Mouse (Mus musculus): ENCODE measurements at regions not wholly inside any gene's neighbourhood (a gene's known extent, or its start where the extent isn't known, plus 50 kb on each side); places are given as distances from the start of the nearest gene placed in this dataset.

DNA sequence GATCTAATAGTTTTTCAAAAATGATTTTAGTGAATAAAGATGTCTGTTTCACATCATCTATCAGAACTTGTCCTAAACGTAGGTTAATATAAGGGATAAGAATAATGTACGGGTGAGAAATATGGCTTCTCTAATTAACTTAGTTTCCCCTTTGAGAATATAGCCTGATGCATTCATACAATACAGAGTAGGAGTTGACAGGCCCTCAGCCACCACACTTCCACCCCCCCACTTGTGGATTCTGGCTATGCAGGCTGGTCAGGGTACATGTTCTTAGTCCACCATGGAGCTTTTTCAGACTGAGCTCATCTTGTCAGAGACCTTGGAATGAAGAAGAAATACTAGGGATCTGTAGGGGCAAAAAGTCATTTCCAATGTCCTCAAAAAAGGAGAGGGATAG lies 80.1 kb downstream of the Anxa1 start:
- no peaks in the 10 kb centered on the region for H3K36me3 ChIP-seq (replicated peaks; ENCODE audit: control insufficient read depth, insufficient read depth)
- H3K4me3 ChIP-seq (replicated peaks; ENCODE audit: low read length) = no peak overlapping the region
- H3K27me3 ChIP-seq (ENCODE audit: control insufficient read depth, insufficient read depth, low read length) = no peaks in the 10 kb centered on the region
- no peak overlapping the region for H3K9ac ChIP-seq
- WGBS = 88% methylated on average over 2 of the region's 2 CpGs
- H3K9me3 ChIP-seq (ENCODE audit: control insufficient read depth, low read length) = no peaks in the 10 kb centered on the region
- no peak overlapping the region for H3K4me2 ChIP-seq (replicated peaks)
- ATAC-seq (ENCODE audit: low FRiP score) (no peak), DNase-seq (ENCODE audit: low spot score) (no peak)
- H3K4me1 ChIP-seq (replicated peaks; ENCODE audit: control insufficient read depth, insufficient read depth, low read length) = no peaks in the 10 kb centered on the region
- H3K27ac ChIP-seq = no peak overlapping the region

GRCm38 (mm10) chr19:20300066-20300651 lies 90.6 kb downstream of the Anxa1 start:
- 19% methylated on average over 2 of the region's 2 CpGs for WGBS
- no peaks in the 10 kb centered on the region for H3K9me3 ChIP-seq (ENCODE audit: control insufficient read depth, low read length)
- no peak overlapping the region for H3K4me3 ChIP-seq (replicated peaks; ENCODE audit: low read length)
- ATAC-seq (ENCODE audit: low FRiP score) (no peak), DNase-seq (ENCODE audit: low spot score) (no peak)
- H3K9ac ChIP-seq = no peak overlapping the region
- no peak overlapping the region for H3K27ac ChIP-seq
- H3K4me2 ChIP-seq (replicated peaks) = no peak overlapping the region
- no peaks in the 10 kb centered on the region for H3K27me3 ChIP-seq (ENCODE audit: control insufficient read depth, insufficient read depth, low read length)
- no peaks in the 10 kb centered on the region for H3K4me1 ChIP-seq (replicated peaks; ENCODE audit: control insufficient read depth, insufficient read depth, low read length)
- H3K36me3 ChIP-seq (replicated peaks; ENCODE audit: control insufficient read depth, insufficient read depth) = no peaks in the 10 kb centered on the region

GRCm38 (mm10) chr19:20298431-20298830 lies 92.3 kb downstream of the Anxa1 start:
- no peak overlapping the region for H3K4me2 ChIP-seq (replicated peaks)
- H3K9ac ChIP-seq = no peak overlapping the region
- no peak overlapping the region for H3K27ac ChIP-seq
- H3K4me3 ChIP-seq (replicated peaks; ENCODE audit: low read length) = no peak overlapping the region
- H3K4me1 ChIP-seq (replicated peaks; ENCODE audit: control insufficient read depth, insufficient read depth, low read length) = no peaks in the 10 kb centered on the region
- H3K36me3 ChIP-seq (replicated peaks; ENCODE audit: control insufficient read depth, insufficient read depth) = no peaks in the 10 kb centered on the region
- 88% methylated on average over 2 of the region's 2 CpGs for WGBS
- ATAC-seq (ENCODE audit: low FRiP score) (no peak), DNase-seq (ENCODE audit: low spot score) (no peak)
- no peaks in the 10 kb centered on the region for H3K27me3 ChIP-seq (ENCODE audit: control insufficient read depth, insufficient read depth, low read length)
- no peaks in the 10 kb centered on the region for H3K9me3 ChIP-seq (ENCODE audit: control insufficient read depth, low read length)

- no peak overlapping the region for H3K27ac ChIP-seq
- H3K27me3 ChIP-seq (ENCODE audit: control insufficient read depth, insufficient read depth, low read length) = no peaks in the 10 kb centered on the region
- H3K4me3 ChIP-seq (replicated peaks; ENCODE audit: low read length) = no peak overlapping the region
- H3K9ac ChIP-seq = no peak overlapping the region
- no peaks in the 10 kb centered on the region for H3K36me3 ChIP-seq (replicated peaks; ENCODE audit: control insufficient read depth, insufficient read depth)
- no peak for ATAC-seq (ENCODE audit: low FRiP score)
- no peaks in the 10 kb centered on the region for H3K4me1 ChIP-seq (replicated peaks; ENCODE audit: control insufficient read depth, insufficient read depth, low read length)
- H3K4me2 ChIP-seq (replicated peaks) = no peak overlapping the region
- no peak for DNase-seq (ENCODE audit: low spot score)
- no peaks in the 10 kb centered on the region for H3K9me3 ChIP-seq (ENCODE audit: control insufficient read depth, low read length)
- 82% methylated on average over 4 of the region's 4 CpGs for WGBS
These were observed 105.6 kb downstream of the Anxa1 start for GRCm38 (mm10) chr19:20285188-20285587.

GRCm38 (mm10) chr19:20283105-20283504 lies 107.6 kb downstream of the Anxa1 start:
- H3K27ac ChIP-seq = no peak overlapping the region
- H3K4me2 ChIP-seq (replicated peaks) = no peak overlapping the region
- no peaks in the 10 kb centered on the region for H3K27me3 ChIP-seq (ENCODE audit: control insufficient read depth, insufficient read depth, low read length)
- no peaks in the 10 kb centered on the region for H3K36me3 ChIP-seq (replicated peaks; ENCODE audit: control insufficient read depth, insufficient read depth)
- ATAC-seq (ENCODE audit: low FRiP score) (no peak), DNase-seq (ENCODE audit: low spot score) (no peak)
- no peak overlapping the region for H3K4me3 ChIP-seq (replicated peaks; ENCODE audit: low read length)
- no peaks in the 10 kb centered on the region for H3K9me3 ChIP-seq (ENCODE audit: control insufficient read depth, low read length)
- H3K9ac ChIP-seq = no peak overlapping the region
- 91% methylated on average over 2 of the region's 2 CpGs for WGBS
- H3K4me1 ChIP-seq (replicated peaks; ENCODE audit: control insufficient read depth, insufficient read depth, low read length) = no peaks in the 10 kb centered on the region

DNA sequence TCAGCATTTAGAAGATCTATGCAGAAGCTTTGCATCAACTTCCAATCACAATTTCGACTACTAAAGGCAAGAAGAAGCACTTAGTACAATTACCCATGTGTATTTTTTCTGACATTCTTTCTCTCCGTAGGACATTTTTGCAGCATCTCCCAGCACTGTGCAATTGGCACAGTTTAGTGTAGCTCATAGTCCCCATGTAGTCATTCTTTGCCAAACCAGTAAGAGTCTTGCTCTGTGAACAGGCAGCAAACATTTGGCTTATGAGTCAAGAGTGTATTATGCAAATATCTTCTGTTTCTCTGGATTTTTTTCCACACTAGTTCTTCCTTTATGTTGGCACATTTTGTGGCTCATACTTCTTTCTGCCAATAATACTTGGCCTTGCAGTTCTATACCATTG lies 129.2 kb downstream of the Anxa1 start:
- H3K4me1 ChIP-seq (replicated peaks; ENCODE audit: control insufficient read depth, insufficient read depth, low read length) = no peaks in the 10 kb centered on the region
- no peak for ATAC-seq (ENCODE audit: low FRiP score)
- H3K9me3 ChIP-seq (ENCODE audit: control insufficient read depth, low read length) = no peaks in the 10 kb centered on the region
- no peak overlapping the region for H3K9ac ChIP-seq
- H3K4me3 ChIP-seq (replicated peaks; ENCODE audit: low read length) = no peak overlapping the region
- no peaks in the 10 kb centered on the region for H3K36me3 ChIP-seq (replicated peaks; ENCODE audit: control insufficient read depth, insufficient read depth)
- H3K4me2 ChIP-seq (replicated peaks) = no peak overlapping the region
- H3K27ac ChIP-seq = no peak overlapping the region
- 83% methylated on average over 2 of the region's 2 CpGs for WGBS
- no peak for DNase-seq (ENCODE audit: low spot score)
- H3K27me3 ChIP-seq (ENCODE audit: control insufficient read depth, insufficient read depth, low read length) = no peaks in the 10 kb centered on the region

GRCm38 (mm10) chr19:20252151-20252550 lies 138.6 kb downstream of the Anxa1 start:
- Histone ChIP-seq H3K9me3 (ENCODE audit: control insufficient read depth, low read length) (no peaks in the 10 kb centered on the region), H3K27me3 (ENCODE audit: control insufficient read depth, insufficient read depth, low read length) (no peaks in the 10 kb centered on the region), H3K4me2 (replicated peaks) (no peak overlapping the region), H3K4me1 (replicated peaks; ENCODE audit: control insufficient read depth, insufficient read depth, low read length) (no peaks in the 10 kb centered on the region), H3K9ac (no peak overlapping the region), H3K36me3 (replicated peaks; ENCODE audit: control insufficient read depth, insufficient read depth) (no peaks in the 10 kb centered on the region), H3K27ac (no peak overlapping the region), H3K4me3 (replicated peaks; ENCODE audit: low read length) (no peak overlapping the region)
- no peak for DNase-seq (ENCODE audit: low spot score)
- no peak for ATAC-seq (ENCODE audit: low FRiP score)
- WGBS = 96% methylated on average over 2 of the region's 2 CpGs

- WGBS = 50% methylated on average over 1 of the region's 1 CpGs
- DNase-seq (ENCODE audit: low spot score) (peak; percentile 52), ATAC-seq (ENCODE audit: low FRiP score) (peak; percentile 76; the same call in 1 of the 2 replicates)
- no peak overlapping the region for H3K4me3 ChIP-seq (replicated peaks; ENCODE audit: low read length)
- H3K4me1 ChIP-seq (replicated peaks; ENCODE audit: control insufficient read depth, insufficient read depth, low read length) = no peaks in the 10 kb centered on the region
- H3K4me2 ChIP-seq (replicated peaks) = no peak overlapping the region
- H3K27ac ChIP-seq = no peak overlapping the region
- no peaks in the 10 kb centered on the region for H3K9me3 ChIP-seq (ENCODE audit: control insufficient read depth, low read length)
- H3K9ac ChIP-seq = no peak overlapping the region
- H3K27me3 ChIP-seq (ENCODE audit: control insufficient read depth, insufficient read depth, low read length) = no peaks in the 10 kb centered on the region
- H3K36me3 ChIP-seq (replicated peaks; ENCODE audit: control insufficient read depth, insufficient read depth) = no peaks in the 10 kb centered on the region
These were observed 146.9 kb downstream of the Anxa1 start for GRCm38 (mm10) chr19:20243817-20244216.

GRCm38 (mm10) chr19:20241266-20241665 lies 149.5 kb downstream of the Anxa1 start:
- 78% methylated on average over 6 of the region's 6 CpGs for WGBS
- Histone ChIP-seq H3K9ac (no peak overlapping the region), H3K27ac (no peak overlapping the region), H3K4me3 (replicated peaks; ENCODE audit: low read length) (no peak overlapping the region), H3K4me1 (replicated peaks; ENCODE audit: control insufficient read depth, insufficient read depth, low read length) (no peaks in the 10 kb centered on the region), H3K36me3 (replicated peaks; ENCODE audit: control insufficient read depth, insufficient read depth) (no peaks in the 10 kb centered on the region), H3K4me2 (replicated peaks) (no peak overlapping the region), H3K9me3 (ENCODE audit: control insufficient read depth, low read length) (no peaks in the 10 kb centered on the region), H3K27me3 (ENCODE audit: control insufficient read depth, insufficient read depth, low read length) (no peaks in the 10 kb centered on the region)
- DNase-seq (ENCODE audit: low spot score) = no peak
- no peak for ATAC-seq (ENCODE audit: low FRiP score)

DNA sequence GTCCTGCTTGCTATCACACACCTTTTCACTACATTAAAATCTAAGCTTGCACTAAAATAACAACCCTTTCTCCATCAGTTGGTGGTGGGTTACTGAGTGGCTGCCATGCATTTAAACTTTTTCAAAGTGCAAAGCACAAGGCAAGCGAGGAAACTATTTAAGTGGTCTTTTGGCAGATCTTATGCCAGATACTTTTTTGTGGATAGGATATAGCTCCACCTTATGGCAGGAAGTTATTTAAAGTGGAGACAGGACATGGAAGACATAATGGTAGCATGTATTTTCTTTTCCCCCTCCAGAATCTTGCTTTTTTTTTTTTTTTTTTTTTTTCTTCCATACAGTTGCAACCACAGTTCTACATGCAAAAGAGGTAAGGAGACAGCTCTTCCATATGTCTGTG lies 150.3 kb downstream of the Anxa1 start:
- H3K4me3 ChIP-seq (replicated peaks; ENCODE audit: low read length) = no peak overlapping the region
- ATAC-seq (ENCODE audit: low FRiP score) (no peak), DNase-seq (ENCODE audit: low spot score) (no peak)
- no peaks in the 10 kb centered on the region for H3K4me1 ChIP-seq (replicated peaks; ENCODE audit: control insufficient read depth, insufficient read depth, low read length)
- no peaks in the 10 kb centered on the region for H3K36me3 ChIP-seq (replicated peaks; ENCODE audit: control insufficient read depth, insufficient read depth)
- H3K4me2 ChIP-seq (replicated peaks) = no peak overlapping the region
- no peaks in the 10 kb centered on the region for H3K27me3 ChIP-seq (ENCODE audit: control insufficient read depth, insufficient read depth, low read length)
- no peaks in the 10 kb centered on the region for H3K9me3 ChIP-seq (ENCODE audit: control insufficient read depth, low read length)
- no peak overlapping the region for H3K9ac ChIP-seq
- H3K27ac ChIP-seq = no peak overlapping the region
- 47% methylated on average over 1 of the region's 1 CpGs for WGBS
